Mouse (Mus musculus): ENCODE results near the gene Olfr715.
"Not testable (repeated sequence)": the region's sequence is repeated elsewhere in the genome, so short reads cannot be mapped to it uniquely, and the experiment has no call there.

The Olfr715 gene

DNA sequence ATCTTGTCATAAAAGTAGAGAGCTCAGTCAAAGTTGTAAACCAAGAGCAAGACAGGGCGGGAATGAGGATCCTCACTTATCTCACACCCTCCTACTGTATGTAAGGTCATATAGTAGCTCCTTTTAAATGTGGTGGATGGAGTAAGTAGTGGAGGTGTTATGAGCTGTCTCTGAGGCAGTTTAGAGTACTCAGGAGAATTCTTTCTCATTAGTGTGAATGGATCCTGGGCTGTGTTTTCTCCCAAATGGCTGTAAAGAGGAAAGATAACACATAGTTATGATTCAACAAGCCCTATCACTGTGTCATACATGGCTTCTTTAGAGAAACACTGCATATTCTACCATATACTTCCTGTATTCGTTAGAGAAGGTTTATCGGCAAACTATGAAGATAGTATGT, at the start of gene Olfr715:
Olfr715 (minus strand) TSS at position 101 of the 400 bp plus-strand sequence.
- DNase-seq = not testable (repeated sequence)

DNA sequence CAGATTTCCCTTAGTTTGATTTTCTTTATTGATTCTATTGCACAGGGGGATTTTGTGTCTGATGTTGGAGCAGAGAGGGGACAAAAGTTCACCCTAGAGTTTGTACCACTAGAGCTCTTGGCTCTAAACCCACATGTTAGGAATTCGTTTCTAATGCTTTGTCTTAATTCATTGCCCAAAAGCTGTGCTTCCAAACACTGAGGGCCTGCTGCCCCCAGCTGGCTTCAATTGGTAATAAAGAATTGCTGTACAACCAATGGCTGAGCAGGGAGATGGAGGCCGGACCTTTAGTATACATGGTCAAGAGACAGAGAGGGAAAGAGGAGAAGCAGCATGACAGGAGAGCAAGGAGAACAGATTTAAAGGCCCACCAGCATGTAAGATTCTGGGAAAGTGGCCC, 49.5 kb upstream of the Olfr715 start:
- no peak for DNase-seq

GRCm38 (mm10) chr7:107166690-107167089, 35.8 kb upstream of the Olfr715 start, which contains the start of gene Nlrp14:
Gene Nlrp14, plus strand, starts transcription at chr7:107166990.
- no peak for DNase-seq

GRCm38 (mm10) chr7:107138027-107138426, 7.1 kb upstream of the Olfr715 start, which contains the start of gene Olfr716:
Gene Olfr716, plus strand, starts transcription at chr7:107138327.
- DNase-seq = not testable (repeated sequence)

DNA sequence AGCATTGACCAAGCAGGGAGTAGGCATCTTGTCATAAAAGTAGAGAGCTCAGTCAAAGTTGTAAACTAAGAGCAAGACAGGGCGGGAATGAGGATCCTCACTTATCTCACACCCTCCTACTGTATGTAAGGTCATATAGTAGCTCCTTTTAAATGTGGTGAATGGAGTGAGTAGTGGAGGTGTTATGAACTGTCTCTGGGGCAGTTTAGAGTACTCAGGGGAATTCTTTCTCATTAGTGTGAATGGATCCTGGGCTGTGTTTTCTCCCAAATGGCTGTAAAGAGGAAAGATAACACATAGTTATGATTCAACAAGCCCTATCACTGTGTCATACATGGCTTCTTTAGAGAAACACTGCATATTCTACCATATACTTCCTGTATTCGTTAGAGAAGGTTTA, 20.6 kb downstream of the Olfr715 start, which contains the start of gene Olfr715b:
Olfr715b (minus strand) TSS at position 101 of the 400 bp plus-strand sequence.
- not testable (repeated sequence) for DNase-seq

- no peak for DNase-seq
Observed at GRCm38 (mm10) chr7:107092920-107093319, 38.0 kb downstream of the Olfr715 start, which contains the start of gene Olfr17. Gene Olfr17, plus strand, starts transcription at chr7:107093220.

Data from cerebellum, adult 11-12 months (tissue).